Mouse (Mus musculus) heart, adult 2 months (tissue): ENCODE measurements around the gene Sec16a.

Experiments
- CTCF ChIP-seq: fragments of 200-600 bp; IDR thresholded peaks from 2 replicates; pipeline ENCODE4 v1.8.1; 2022; ENCODE audit warnings: antibody characterized with exemption, mild to moderate bottlenecking, moderate library complexity
- EP300 ChIP-seq: fragments of 200-500 bp; IDR thresholded peaks from 2 replicates; pipeline ENCODE4 v1.6.1; 2011; ENCODE audit warnings: low read depth, low read length, control low read depth; ENCODE audit not compliant: insufficient read depth
- POLR2A ChIP-seq: fragments of 200-500 bp; IDR thresholded peaks from 2 replicates; pipeline ENCODE4 v1.6.1; 2011; ENCODE audit warnings: mild to moderate bottlenecking, low read depth, low read length, control low read depth; ENCODE audit not compliant: insufficient read depth

DNA sequence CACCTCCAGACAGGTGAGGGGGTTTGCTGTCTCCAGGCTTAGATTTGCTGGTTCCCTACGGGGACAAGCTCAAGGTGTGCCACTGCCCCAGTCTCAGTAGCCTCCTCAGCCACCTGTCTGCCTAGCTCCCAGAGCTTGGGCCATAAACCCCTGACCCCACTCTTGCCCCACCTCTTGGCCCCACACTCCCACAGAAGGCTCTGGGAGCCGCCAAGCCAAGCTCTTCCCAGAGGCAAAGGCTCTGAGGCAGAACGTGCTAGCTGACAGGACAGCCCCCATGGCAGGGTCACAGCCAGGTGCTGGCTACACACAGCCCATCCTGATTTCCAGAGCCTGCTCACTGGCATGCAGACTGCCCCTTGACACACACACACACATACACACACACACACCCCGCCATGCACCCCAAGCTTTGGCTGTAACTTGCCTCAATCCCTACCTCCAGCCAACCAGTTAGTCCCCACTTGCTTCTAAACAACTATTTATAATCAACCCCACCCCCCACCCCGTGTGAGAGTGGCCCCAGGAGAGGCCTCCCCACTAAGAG, 41.3 kb upstream of the Sec16a start:
- TF ChIP-seq CTCF (no peak), POLR2A (no peak), EP300 (no peak)
